Mouse (Mus musculus): Measurements from ENCODE around the gene Stt3b. TPM values are rescaled to one million over a fixed set of nuclear protein-coding genes. Genes with fewer than 3 reads are reported as not detected.
"Not testable (repeated sequence)": the region's sequence is repeated elsewhere in the genome, so short reads cannot be mapped to it uniquely, and the experiment has no call there.

The Stt3b gene
- polyA plus RNA-seq, 1 experiment from 2014 or later, result 88.4 TPM

DNA sequence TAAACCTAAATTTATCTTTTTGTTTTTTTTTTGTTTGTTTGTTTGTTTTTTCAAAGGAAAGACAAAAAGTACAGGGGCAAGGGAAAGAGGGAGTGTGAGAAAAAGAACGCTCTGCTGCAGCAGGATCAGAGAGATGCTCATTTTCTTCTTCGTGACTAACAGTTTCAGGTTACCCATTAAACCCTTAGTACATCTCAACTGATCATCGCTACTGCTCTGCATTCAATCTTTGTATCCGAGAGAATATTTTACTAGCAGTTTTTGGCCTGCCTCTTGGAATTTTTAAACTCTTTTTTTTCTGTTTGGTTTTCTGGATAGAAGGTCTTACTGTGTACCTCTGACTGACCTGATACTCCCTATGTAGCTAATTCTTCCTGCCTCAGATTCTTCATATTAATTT lies 25.8 kb downstream of the Stt3b start:
- H3K27me3 ChIP-seq, result no peaks in the 10 kb centered on the region
- no peak overlapping the region for H3K27ac ChIP-seq
- H3K36me3 ChIP-seq, result peaks cover 1% of the 10 kb centered on the region; the same call in 1 of the 2 replicates
- H3K4me2 ChIP-seq, result no peak overlapping the region
- peaks cover 19% of the 10 kb centered on the region for H3K4me1 ChIP-seq (replicated peaks)
- no peak for ATAC-seq (ENCODE audit: low FRiP score)
- no peak overlapping the region for H3K4me3 ChIP-seq
- no peaks in the 10 kb centered on the region for H3K9me3 ChIP-seq
- 77% methylated on average over 4 of the region's 4 CpGs for WGBS
- no peak overlapping the region for H3K9ac ChIP-seq

DNA sequence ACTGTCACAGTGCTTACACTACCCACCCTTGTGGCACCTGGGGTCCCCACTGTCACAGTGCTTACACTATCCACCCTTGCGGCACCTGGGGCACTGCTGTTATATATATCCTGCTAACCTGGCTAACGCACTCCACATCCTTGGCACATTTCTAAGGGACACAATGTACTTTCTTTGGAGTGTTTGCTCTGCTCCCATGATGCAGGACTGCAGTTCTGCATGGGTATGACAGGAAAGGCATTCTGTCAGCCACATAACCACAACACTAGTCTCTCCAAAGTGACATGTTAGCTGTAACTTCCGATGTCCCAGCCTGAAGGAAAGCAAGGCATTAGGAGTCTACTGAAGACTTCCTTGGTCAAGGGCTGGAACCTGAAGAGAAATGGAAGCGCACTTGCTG lies 26.8 kb downstream of the Stt3b start:
- WGBS, result 93% methylated on average over 4 of the region's 4 CpGs
- Histone ChIP-seq H3K4me2 (no peak overlapping the region), H3K9ac (no peak overlapping the region), H3K27me3 (no peaks in the 10 kb centered on the region), H3K27ac (no peak overlapping the region), H3K9me3 (no peaks in the 10 kb centered on the region), H3K4me3 (no peak overlapping the region), H3K4me1 (replicated peaks) (peaks cover 19% of the 10 kb centered on the region), H3K36me3 (peaks cover 11% of the 10 kb centered on the region)
- no peak for ATAC-seq (ENCODE audit: low FRiP score)

DNA sequence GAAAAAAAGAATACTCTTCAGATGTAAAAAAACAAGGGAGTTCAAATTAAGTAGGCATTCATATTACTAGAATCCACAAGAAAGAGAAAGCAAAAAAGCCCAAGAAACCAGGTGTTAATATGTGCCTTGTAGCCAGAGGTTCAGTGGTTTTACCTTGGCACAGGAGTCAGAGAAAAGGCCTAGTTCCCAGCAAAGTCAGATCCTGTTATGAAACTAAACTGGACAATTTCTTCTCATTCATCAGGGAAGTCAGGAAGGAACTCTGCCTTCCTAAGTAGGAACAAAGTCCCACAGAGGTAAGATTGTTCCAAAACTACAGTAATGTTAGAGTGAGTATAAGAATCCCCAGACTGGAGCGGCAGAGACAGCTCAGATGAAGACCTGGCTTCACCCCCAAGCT lies 31.6 kb downstream of the Stt3b start:
- WGBS, result 97% methylated on average over 1 of the region's 1 CpGs

GRCm38 (mm10) chr9:115274806-115275205 lies 35.4 kb downstream of the Stt3b start:
- 86% methylated on average over 6 of the region's 6 CpGs for WGBS
- no peaks in the 10 kb centered on the region for H3K4me1 ChIP-seq (replicated peaks)
- H3K9me3 ChIP-seq, result peaks cover 3% of the 10 kb centered on the region; the same call in 1 of the 2 replicates
- no peak overlapping the region for H3K9ac ChIP-seq
- no peak for ATAC-seq (ENCODE audit: low FRiP score)
- no peaks in the 10 kb centered on the region for H3K27me3 ChIP-seq
- no peak overlapping the region for H3K4me3 ChIP-seq
- no peak overlapping the region for H3K27ac ChIP-seq
- peaks cover 44% of the 10 kb centered on the region for H3K36me3 ChIP-seq
- no peak overlapping the region for H3K4me2 ChIP-seq

More for the DNA sequence above, 31.6 kb downstream of the Stt3b start:
- Histone ChIP-seq H3K36me3 (peaks cover 41% of the 10 kb centered on the region), H3K27me3 (no peaks in the 10 kb centered on the region), H3K27ac (no peak overlapping the region), H3K9ac (no peak overlapping the region), H3K4me3 (no peak overlapping the region), H3K4me2 (no peak overlapping the region), H3K4me1 (replicated peaks) (peaks cover 6% of the 10 kb centered on the region; the same call in 1 of the 2 replicates), H3K9me3 (peaks cover 3% of the 10 kb centered on the region; the same call in 1 of the 2 replicates)
- no peak for ATAC-seq (ENCODE audit: low FRiP score)

GRCm38 (mm10) chr9:115273095-115273649 lies 37.0 kb downstream of the Stt3b start:
- WGBS, result 91% methylated on average over 7 of the region's 7 CpGs

GRCm38 (mm10) chr9:115272451-115272850 lies 37.8 kb downstream of the Stt3b start:
- H3K9ac ChIP-seq; H3K27ac ChIP-seq; H3K9me3 ChIP-seq; ATAC-seq (ENCODE audit: low FRiP score); H3K4me3 ChIP-seq; H3K4me1 ChIP-seq (replicated peaks); H3K27me3 ChIP-seq; H3K4me2 ChIP-seq: not testable (repeated sequence)
- H3K36me3 ChIP-seq, result peaks cover 30% of the 10 kb centered on the region
- WGBS, result 90% methylated on average over 5 of the region's 5 CpGs

More at GRCm38 (mm10) chr9:115273095-115273649, 37.0 kb downstream of the Stt3b start:
- no peak overlapping the region for H3K4me2 ChIP-seq
- H3K36me3 ChIP-seq, result peaks cover 30% of the 10 kb centered on the region
- H3K27me3 ChIP-seq, result no peaks in the 10 kb centered on the region
- H3K27ac ChIP-seq, result no peak overlapping the region
- H3K4me3 ChIP-seq, result no peak overlapping the region
- 0 out of 2 replicates have a peak, but pooled peaks cover 2% of the 10 kb centered on the region for H3K4me1 ChIP-seq (replicated peaks)
- H3K9ac ChIP-seq, result no peak overlapping the region
- peaks cover 3% of the 10 kb centered on the region; the same call in 1 of the 2 replicates for H3K9me3 ChIP-seq
- no peak for ATAC-seq (ENCODE audit: low FRiP score)

DNA sequence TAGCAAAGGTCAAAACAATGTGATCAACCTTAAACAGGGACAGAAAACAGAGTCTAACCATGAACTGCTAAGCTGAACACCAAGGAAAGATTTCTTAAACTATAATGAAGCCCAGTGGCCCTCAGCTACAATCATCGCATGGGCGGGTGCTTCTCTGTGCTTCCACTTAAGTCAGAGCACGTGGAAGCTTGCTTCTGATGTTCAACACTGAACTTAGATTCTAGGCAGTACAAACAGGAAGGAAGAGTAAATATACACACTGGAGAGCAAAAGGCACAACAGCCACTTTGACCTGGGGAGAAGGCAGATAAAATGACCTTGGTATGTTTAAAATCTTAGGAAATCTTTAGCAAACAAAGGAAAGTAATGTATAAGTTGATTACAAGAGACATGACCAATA lies 38.7 kb downstream of the Stt3b start:
- Histone ChIP-seq H3K36me3 (peaks cover 27% of the 10 kb centered on the region), H3K4me1 (replicated peaks) (0 out of 2 replicates have a peak, but pooled peaks cover 3% of the 10 kb centered on the region), H3K27me3 (no peaks in the 10 kb centered on the region), H3K9me3 (peaks cover 3% of the 10 kb centered on the region; the same call in 1 of the 2 replicates), H3K4me2 (no peak overlapping the region), H3K27ac (no peak overlapping the region), H3K9ac (no peak overlapping the region), H3K4me3 (no peak overlapping the region)
- WGBS, result 92% methylated on average over 3 of the region's 3 CpGs
- no peak for ATAC-seq (ENCODE audit: low FRiP score)

DNA sequence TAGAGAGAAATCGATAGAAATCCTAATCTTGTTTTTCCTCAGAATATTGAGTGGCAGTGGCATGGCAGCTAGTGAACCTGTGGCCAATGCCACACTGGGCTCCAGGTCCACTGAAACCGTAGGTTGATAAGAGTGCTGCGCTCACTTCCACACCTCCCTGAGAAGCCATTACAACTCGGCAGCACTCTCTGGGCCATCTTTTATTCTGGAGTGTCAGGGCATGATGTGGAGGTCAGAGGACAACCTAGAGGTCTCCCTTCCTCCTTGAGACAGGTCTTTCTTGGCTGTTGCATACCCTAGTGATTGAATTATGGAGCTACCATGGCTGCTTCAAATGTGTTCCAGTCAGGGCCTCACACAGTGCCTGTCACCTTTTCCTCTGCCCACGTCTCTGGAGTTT lies 48.3 kb downstream of the Stt3b start:
- peaks cover 26% of the 10 kb centered on the region for H3K36me3 ChIP-seq
- ATAC-seq (ENCODE audit: low FRiP score), result no peak
- H3K4me2 ChIP-seq, result no peak overlapping the region
- whole genome bisulfite sequencing, result 83% methylated on average over 5 of the region's 5 CpGs
- no peaks in the 10 kb centered on the region for H3K9me3 ChIP-seq
- H3K9ac ChIP-seq, result no peak overlapping the region
- H3K4me1 ChIP-seq (replicated peaks), result no peaks in the 10 kb centered on the region
- H3K27me3 ChIP-seq, result no peaks in the 10 kb centered on the region
- H3K4me3 ChIP-seq, result no peak overlapping the region
- no peak overlapping the region for H3K27ac ChIP-seq

DNA sequence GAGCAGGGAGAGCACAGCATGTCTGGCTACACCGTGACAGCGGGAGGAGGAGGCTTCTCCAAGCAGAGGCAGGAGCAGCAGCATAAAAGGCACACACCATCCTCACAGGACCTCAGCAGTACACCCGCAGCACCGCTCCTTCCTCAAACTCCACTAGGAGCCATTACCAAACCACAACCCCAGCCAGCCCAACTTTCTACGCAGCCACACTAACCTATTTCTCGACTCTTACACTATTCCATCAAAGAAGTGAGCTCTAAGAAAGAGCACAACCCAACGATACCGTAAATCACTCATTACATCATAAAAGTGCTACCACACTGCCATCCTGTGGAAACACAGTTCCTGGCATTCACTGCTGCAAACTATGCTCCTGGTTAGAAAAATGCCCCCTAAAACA lies 48.8 kb downstream of the Stt3b start:
- H3K9me3 ChIP-seq, result no peaks in the 10 kb centered on the region
- ATAC-seq (ENCODE audit: low FRiP score), result no peak
- H3K4me2 ChIP-seq, result no peak overlapping the region
- no peaks in the 10 kb centered on the region for H3K27me3 ChIP-seq
- H3K9ac ChIP-seq, result no peak overlapping the region
- H3K27ac ChIP-seq, result no peak overlapping the region
- WGBS, result 77% methylated on average over 8 of the region's 8 CpGs
- no peak overlapping the region for H3K4me3 ChIP-seq
- H3K4me1 ChIP-seq (replicated peaks), result no peaks in the 10 kb centered on the region
- peaks cover 30% of the 10 kb centered on the region for H3K36me3 ChIP-seq

- no peak for ATAC-seq (ENCODE audit: low FRiP score)
- H3K4me3 ChIP-seq, result no peak overlapping the region
- H3K4me1 ChIP-seq (replicated peaks), result no peaks in the 10 kb centered on the region
- H3K9ac ChIP-seq, result no peak overlapping the region
- H3K27me3 ChIP-seq, result no peaks in the 10 kb centered on the region
- H3K4me2 ChIP-seq, result no peak overlapping the region
- peaks cover 31% of the 10 kb centered on the region for H3K36me3 ChIP-seq
- H3K27ac ChIP-seq, result no peak overlapping the region
- WGBS, result 91% methylated on average over 7 of the region's 7 CpGs
- H3K9me3 ChIP-seq, result no peaks in the 10 kb centered on the region
Observed at GRCm38 (mm10) chr9:115260464-115260863, 49.8 kb downstream of the Stt3b start.

- Histone ChIP-seq H3K4me2 (no peak overlapping the region), H3K4me3 (no peak overlapping the region), H3K27ac (no peak overlapping the region), H3K36me3 (peaks cover 34% of the 10 kb centered on the region), H3K9ac (no peak overlapping the region), H3K4me1 (replicated peaks) (no peaks in the 10 kb centered on the region), H3K27me3 (no peaks in the 10 kb centered on the region), H3K9me3 (no peaks in the 10 kb centered on the region)
- WGBS, result 93% methylated on average over 4 of the region's 4 CpGs
- no peak for ATAC-seq (ENCODE audit: low FRiP score)
Observed at GRCm38 (mm10) chr9:115259866-115260265, 50.4 kb downstream of the Stt3b start.

GRCm38 (mm10) chr9:115257733-115258286 lies 52.4 kb downstream of the Stt3b start:
- ATAC-seq (ENCODE audit: low FRiP score), result no peak

GRCm38 (mm10) chr9:115249145-115249544 lies 61.1 kb downstream of the Stt3b start:
- no peaks in the 10 kb centered on the region for H3K4me1 ChIP-seq (replicated peaks)
- no peak overlapping the region for H3K27ac ChIP-seq
- H3K27me3 ChIP-seq, result no peaks in the 10 kb centered on the region
- 90% methylated on average over 5 of the region's 5 CpGs for WGBS
- H3K4me2 ChIP-seq, result no peak overlapping the region
- H3K9ac ChIP-seq, result no peak overlapping the region
- H3K4me3 ChIP-seq, result no peak overlapping the region
- no peaks in the 10 kb centered on the region for H3K9me3 ChIP-seq
- peaks cover 77% of the 10 kb centered on the region for H3K36me3 ChIP-seq
- no peak for ATAC-seq (ENCODE audit: low FRiP score)

More at GRCm38 (mm10) chr9:115257733-115258286, 52.4 kb downstream of the Stt3b start:
- WGBS, result 87% methylated on average over 6 of the region's 6 CpGs
- 0 out of 2 replicates have a peak overlapping the region, but pooled peaks have one; percentile 13 for H3K27ac ChIP-seq
- H3K4me2 ChIP-seq, result no peak overlapping the region
- H3K4me3 ChIP-seq, result no peak overlapping the region
- H3K27me3 ChIP-seq, result no peaks in the 10 kb centered on the region
- H3K9me3 ChIP-seq, result no peaks in the 10 kb centered on the region
- no peak overlapping the region for H3K9ac ChIP-seq
- no peaks in the 10 kb centered on the region for H3K4me1 ChIP-seq (replicated peaks)
- H3K36me3 ChIP-seq, result peaks cover 42% of the 10 kb centered on the region
